Mouse (Mus musculus) ES-E14 (cell line): ENCODE measurements around the gene Unc45b. TPM values are rescaled to one million over a fixed set of nuclear protein-coding genes. Genes with fewer than 3 reads are reported as not detected.

ENCODE experiments used
- DNase-seq: peaks from one replicate; pipeline ENCODE4 v3.0.0-alpha.2; 2013; ENCODE audit warnings: low read depth, low spot score
- H3K27ac ChIP-seq: 2 replicates; pipeline ENCODE4 v1.5.1; 2012; ENCODE audit warnings: low read depth, mild to moderate bottlenecking, low read length, moderate library complexity, mixed read lengths; ENCODE audit not compliant: poor library complexity, insufficient read depth, severe bottlenecking
- H3K36me3 ChIP-seq: 2 replicates; pipeline ENCODE4 v1.6.1; 2012; ENCODE audit warnings: mild to moderate bottlenecking, low read length, moderate library complexity, mixed read lengths; ENCODE audit not compliant: control insufficient read depth, poor library complexity, insufficient read depth, severe bottlenecking
- H3K4me1 ChIP-seq, 2 experiments: fragments of 150-350 bp in 1 of 2; sonication (generic) in 1 of 2; 2 replicates each; pipeline ENCODE4 v1.6.1; 2012; ENCODE audit warnings: low read length in 2 of 2, mild to moderate bottlenecking in 1 of 2, mixed read lengths in 1 of 2; ENCODE audit not compliant: control insufficient read depth in 2 of 2, insufficient read depth in 2 of 2, poor library complexity in 1 of 2
- H3K4me3 ChIP-seq, 2 experiments: fragments of 150-350 bp in 1 of 2; sonication (generic) in 1 of 2; 2 replicates each; pipeline ENCODE4 v1.5.1; 2012; ENCODE audit warnings: low read length in 2 of 2, low read depth in 1 of 2, mild to moderate bottlenecking in 1 of 2, mixed read lengths in 1 of 2; ENCODE audit not compliant: insufficient read depth in 1 of 2, poor library complexity in 1 of 2, severe bottlenecking in 1 of 2
- H3K9ac ChIP-seq: 2 replicates; pipeline ENCODE4 v1.6.1; 2012; ENCODE audit warnings: low read depth, mild to moderate bottlenecking, low read length, mixed read lengths; ENCODE audit not compliant: poor library complexity, insufficient read depth, severe bottlenecking
- H3K9me3 ChIP-seq: fragments of 150-350 bp; sonication (generic); 2 replicates; pipeline ENCODE4 v1.6.1; 2012; ENCODE audit warnings: low read depth, mild to moderate bottlenecking, low read length; ENCODE audit not compliant: control insufficient read depth, insufficient read depth
- CHD2 ChIP-seq: IDR thresholded peaks from 2 replicates; pipeline ENCODE4 v1.6.1; 2014; ENCODE audit warnings: mild to moderate bottlenecking, low read depth, low read length, inconsistent platforms
- HCFC1 ChIP-seq: IDR thresholded peaks from 2 replicates; pipeline ENCODE4 v1.6.1; 2012; ENCODE audit warnings: low read length, inconsistent platforms, borderline replicate concordance; ENCODE audit not compliant: insufficient read depth
- MAFK ChIP-seq: IDR thresholded peaks from 2 replicates; pipeline ENCODE4 v1.6.1; 2014; ENCODE audit warnings: mild to moderate bottlenecking, low read depth, low read length, inconsistent platforms; ENCODE audit not compliant: insufficient read depth
- ZC3H11A ChIP-seq: IDR thresholded peaks from 2 replicates; pipeline ENCODE4 v1.6.1; 2012; ENCODE audit warnings: low read depth, mild to moderate bottlenecking, inconsistent platforms, low read length, borderline replicate concordance
- ZNF384 ChIP-seq: IDR thresholded peaks from 2 replicates; pipeline ENCODE4 v1.6.1; 2012; ENCODE audit warnings: low read depth, low read length, inconsistent platforms
- in situ Hi-C, 2 experiments: fragments of 600-800 bp; cut with MboI; formaldehyde crosslinking; loops; one replicate each; pipeline ENCODE4 v1.15.1; 2025; ENCODE audit warnings: low sequenced_read_pairs in 2 of 2, inconsistent platforms in 1 of 2; ENCODE audit not compliant: unreplicated experiment in 2 of 2
- total RNA-seq: library from RNA; depleted of rRNA; stranded (reverse); fragments of 300-350 nt; gene quantifications from 2 replicates; pipeline ENCODE4 v1.2.3, GENCODE M21; 2012

Gene Unc45b
- total RNA-seq, 1 experiment = 2.3 TPM

- in situ Hi-C loops = loop anchor here in 1 of 2 experiments (25.0 kb wide), 1 partner anchor 652 kb away; no protein-coding TSS in a partner anchor
- TF ChIP-seq ZC3H11A = no peak
- no peak for TF ChIP-seq ZNF384
- no peak for TF ChIP-seq MAFK
- TF ChIP-seq HCFC1 = no peak
- no peak for TF ChIP-seq CHD2
- H3K27ac ChIP-seq = no peak overlapping the region
- H3K9ac ChIP-seq = peak overlapping the region; percentile 75
- no peaks in the 10 kb centered on the region for H3K9me3 ChIP-seq
- H3K4me1 ChIP-seq = peaks cover 0 to 5% of the 10 kb centered on the region in 2 experiments; a peak in 1 of 4 replicates
- H3K36me3 ChIP-seq = no peaks in the 10 kb centered on the region
- no peak for DNase-seq
- H3K4me3 ChIP-seq = peak overlapping the region; percentile 71 to 90
These were observed 20.6 kb upstream of the Unc45b start for GRCm38 (mm10) chr11:82889524-82890341.

DNA sequence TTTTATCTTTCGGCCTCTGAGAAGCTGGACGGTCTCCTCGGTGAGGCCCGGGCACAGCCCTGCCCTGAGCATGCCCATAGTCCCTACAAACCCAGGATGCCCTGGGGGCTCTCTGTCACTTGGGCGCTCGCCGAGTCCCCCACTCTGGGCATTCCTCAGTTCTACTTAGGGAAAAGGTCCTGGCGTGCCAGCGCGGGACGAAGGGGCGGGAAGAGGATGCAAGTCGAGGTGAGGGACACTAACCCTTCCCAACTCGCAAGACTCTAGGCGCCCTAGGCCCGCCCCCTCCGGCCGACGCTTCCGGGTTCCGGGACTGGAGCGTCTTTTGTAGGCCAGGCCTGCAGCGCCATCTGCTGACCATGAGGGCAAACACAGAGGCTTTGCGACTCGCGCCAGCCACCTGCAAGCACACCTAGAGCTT is 20.0 kb upstream of the Unc45b start, which contains the start of gene Rad51d:
Gene Rad51d (minus strand): TSS at position 273 of the 421 bp plus-strand sequence.
- TF ChIP-seq ZNF384 (no peak), HCFC1 (no peak), ZC3H11A (peak; percentile 82), CHD2 (no peak), MAFK (no peak)
- H3K4me3 ChIP-seq = peak within 1 kb of the TSS; percentile 71 to 90
- H3K9me3 ChIP-seq = no peaks in the 10 kb centered on the region
- H3K4me1 ChIP-seq = peaks cover 0 to 4% of the 10 kb centered on the region in 2 experiments; a peak in 1 of 4 replicates
- no peaks in the 10 kb centered on the region for H3K36me3 ChIP-seq
- in situ Hi-C loops = loop anchor here in 1 of 2 experiments (25.0 kb wide), 1 partner anchor 653 kb away; no protein-coding TSS in a partner anchor
- no peak within 1 kb of the TSS for H3K27ac ChIP-seq
- DNase-seq = peak; percentile 96
- H3K9ac ChIP-seq = peak within 1 kb of the TSS; percentile 75

DNA sequence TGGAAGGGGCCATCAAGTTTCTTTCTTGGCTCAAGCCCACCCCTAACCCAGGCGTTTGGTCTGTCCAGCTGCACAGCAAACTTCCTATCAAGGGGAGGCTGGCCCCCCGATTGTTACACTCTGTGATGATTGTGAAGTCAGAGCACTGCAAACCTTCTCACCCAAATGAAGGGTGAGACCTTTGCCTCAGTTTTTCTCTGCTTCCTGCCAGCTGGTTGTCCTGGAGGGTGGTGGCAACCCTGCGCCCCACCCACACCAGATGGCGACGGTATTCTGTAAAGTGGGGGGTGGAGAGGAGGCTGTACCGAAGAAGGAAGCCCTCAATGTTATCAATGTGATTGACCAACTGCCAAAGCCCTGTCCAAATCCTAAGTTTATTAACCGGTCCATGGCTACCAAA is 18.4 kb upstream of the Unc45b start, which contains the start of gene Fndc8:
Gene Fndc8 (plus strand): TSS at position 189 of the 400 bp plus-strand sequence.
- Histone ChIP-seq H3K4me1 (peaks cover 0 to 4% of the 10 kb centered on the region in 2 experiments; a peak in 1 of 4 replicates), H3K9me3 (no peaks in the 10 kb centered on the region), H3K4me3 (no peak within 1 kb of the TSS), H3K27ac (no peak within 1 kb of the TSS), H3K36me3 (no peaks in the 10 kb centered on the region), H3K9ac (no peak within 1 kb of the TSS)
- no peak for DNase-seq
- in situ Hi-C loops = loop anchor here in 1 of 2 experiments (25.0 kb wide), 1 partner anchor 655 kb away; no protein-coding TSS in a partner anchor
- TF ChIP-seq CHD2 (no peak), ZNF384 (no peak), MAFK (no peak), HCFC1 (no peak), ZC3H11A (no peak)

- H3K4me1 ChIP-seq = peaks cover 0 to 4% of the 10 kb centered on the region in 2 experiments; a peak in 1 of 4 replicates
- H3K9ac ChIP-seq = no peak overlapping the region
- no peak overlapping the region for H3K4me3 ChIP-seq
- peaks cover 25% of the 10 kb centered on the region for H3K36me3 ChIP-seq
- H3K9me3 ChIP-seq = no peaks in the 10 kb centered on the region
- H3K27ac ChIP-seq = no peak overlapping the region
- no peak for DNase-seq
- no peak for TF ChIP-seq CHD2
- no peak for TF ChIP-seq ZC3H11A
- TF ChIP-seq HCFC1 = no peak
- no peak for TF ChIP-seq ZNF384
- no peak for TF ChIP-seq MAFK
- in situ Hi-C loops = loop anchor here in 1 of 2 experiments (25.0 kb wide), 1 partner anchor 660 kb away; no protein-coding TSS in a partner anchor
These were observed 12.9 kb upstream of the Unc45b start for GRCm38 (mm10) chr11:82897478-82897877.
